Mouse (Mus musculus): Measurements from ENCODE around the gene Scfd2. TPM values are rescaled to one million over a fixed set of nuclear protein-coding genes. Genes with fewer than 3 reads are reported as not detected.

The Scfd2 gene
- polyA plus RNA-seq, 1 experiment from 2014 or later, result 15.2 TPM

GRCm38 (mm10) chr5:74285289-74285688 lies 246.3 kb downstream of the Scfd2 start:
- Histone ChIP-seq H3K4me3 (ENCODE audit: low read depth, low read length) (no peak overlapping the region), H3K27ac (replicated peaks) (no peak overlapping the region), H3K9me3 (ENCODE audit: control insufficient read depth, low read length) (no peaks in the 10 kb centered on the region), H3K4me1 (replicated peaks; ENCODE audit: control insufficient read depth, insufficient read depth) (0 out of 2 replicates have a peak, but pooled peaks cover 3% of the 10 kb centered on the region), H3K4me2 (replicated peaks; ENCODE audit: low read depth) (no peak overlapping the region), H3K9ac (ENCODE audit: low read length) (no peak overlapping the region), H3K36me3 (ENCODE audit: control insufficient read depth, insufficient read depth, low read length) (no peaks in the 10 kb centered on the region), H3K27me3 (ENCODE audit: control insufficient read depth, insufficient read depth, low read length) (no peaks in the 10 kb centered on the region)
- no peak for TF ChIP-seq CTCF (IDR thresholded peaks at IDR 0.05; ENCODE audit: low read depth)
- TF ChIP-seq EP300 (optimal IDR thresholded peaks at IDR 0.05), result no peak
- WGBS, result 59% methylated on average over 2 of the region's 2 CpGs
- DNase-seq (ENCODE audit: low spot score) (no peak), ATAC-seq (ENCODE audit: low FRiP score, low TSS enrichment) (no peak)

DNA sequence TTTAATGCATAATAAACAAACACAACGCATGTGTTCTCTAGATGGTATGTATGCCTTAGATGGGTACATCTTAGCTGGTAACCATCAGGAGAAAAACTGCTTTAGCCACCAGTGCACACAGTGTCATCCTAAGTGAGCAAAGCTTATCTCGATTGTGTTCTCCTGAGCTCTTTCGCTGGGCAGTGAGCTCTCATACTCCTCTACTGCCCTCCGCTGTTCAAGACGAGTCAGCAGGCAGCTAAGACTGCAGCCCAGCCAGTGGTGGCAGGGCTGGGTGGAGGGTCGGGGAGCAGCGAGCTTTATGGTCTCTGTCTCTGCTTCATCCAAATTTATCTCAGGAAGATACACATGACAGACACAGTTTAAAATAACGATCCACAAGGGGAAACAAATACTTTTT lies 248.0 kb downstream of the Scfd2 start:
- Histone ChIP-seq H3K4me1 (replicated peaks; ENCODE audit: control insufficient read depth, insufficient read depth) (0 out of 2 replicates have a peak, but pooled peaks cover 3% of the 10 kb centered on the region), H3K9me3 (ENCODE audit: control insufficient read depth, low read length) (no peaks in the 10 kb centered on the region), H3K27ac (replicated peaks) (no peak overlapping the region), H3K9ac (ENCODE audit: low read length) (no peak overlapping the region), H3K36me3 (ENCODE audit: control insufficient read depth, insufficient read depth, low read length) (no peaks in the 10 kb centered on the region), H3K4me2 (replicated peaks; ENCODE audit: low read depth) (no peak overlapping the region), H3K4me3 (ENCODE audit: low read depth, low read length) (no peak overlapping the region), H3K27me3 (ENCODE audit: control insufficient read depth, insufficient read depth, low read length) (no peaks in the 10 kb centered on the region)
- DNase-seq (ENCODE audit: low spot score), result no peak
- TF ChIP-seq CTCF (IDR thresholded peaks at IDR 0.05; ENCODE audit: low read depth) (peak; percentile 90), EP300 (optimal IDR thresholded peaks at IDR 0.05) (no peak)
- no peak; the same call in 1 of the 2 replicates for ATAC-seq (ENCODE audit: low FRiP score, low TSS enrichment)
- 45% methylated on average over 8 of the region's 8 CpGs for WGBS

GRCm38 (mm10) chr5:74281480-74281879 lies 250.1 kb downstream of the Scfd2 start:
- H3K4me3 ChIP-seq (ENCODE audit: low read depth, low read length), result no peak overlapping the region
- DNase-seq (ENCODE audit: low spot score) (no peak), ATAC-seq (ENCODE audit: low FRiP score, low TSS enrichment) (no peak)
- H3K4me1 ChIP-seq (replicated peaks; ENCODE audit: control insufficient read depth, insufficient read depth), result 0 out of 2 replicates have a peak, but pooled peaks cover 3% of the 10 kb centered on the region
- H3K9me3 ChIP-seq (ENCODE audit: control insufficient read depth, low read length), result no peaks in the 10 kb centered on the region
- H3K36me3 ChIP-seq (ENCODE audit: control insufficient read depth, insufficient read depth, low read length), result no peaks in the 10 kb centered on the region
- 71% methylated on average over 8 of the region's 8 CpGs for WGBS
- H3K27ac ChIP-seq (replicated peaks), result no peak overlapping the region
- no peak overlapping the region for H3K9ac ChIP-seq (ENCODE audit: low read length)
- no peak overlapping the region for H3K4me2 ChIP-seq (replicated peaks; ENCODE audit: low read depth)
- no peaks in the 10 kb centered on the region for H3K27me3 ChIP-seq (ENCODE audit: control insufficient read depth, insufficient read depth, low read length)
- TF ChIP-seq CTCF (IDR thresholded peaks at IDR 0.05; ENCODE audit: low read depth) (no peak), EP300 (optimal IDR thresholded peaks at IDR 0.05) (no peak)

DNA sequence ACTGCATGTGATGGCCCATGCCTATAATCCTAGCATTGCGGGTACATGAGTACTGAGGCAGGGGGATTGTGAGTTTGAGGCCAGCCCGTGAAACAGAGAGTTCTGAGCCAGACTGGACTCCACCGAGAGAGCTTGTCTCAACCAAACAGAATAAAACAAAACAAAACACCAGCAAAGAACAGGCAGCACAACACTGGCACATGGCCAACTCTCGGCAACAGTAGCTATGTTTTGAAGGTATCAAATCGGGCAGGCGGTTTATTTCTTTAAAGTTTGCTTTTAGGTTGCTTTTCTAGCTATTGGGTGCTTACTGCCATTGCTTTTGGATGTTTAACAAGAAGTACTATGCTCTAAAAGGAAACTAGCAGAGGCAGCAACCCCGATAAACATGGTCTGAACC lies 251.9 kb downstream of the Scfd2 start:
- DNase-seq (ENCODE audit: low spot score), result no peak
- H3K36me3 ChIP-seq (ENCODE audit: control insufficient read depth, insufficient read depth, low read length), result no peaks in the 10 kb centered on the region
- no peak overlapping the region for H3K27ac ChIP-seq (replicated peaks)
- no peak for ATAC-seq (ENCODE audit: low FRiP score, low TSS enrichment)
- no peak overlapping the region for H3K9ac ChIP-seq (ENCODE audit: low read length)
- WGBS, result 55% methylated on average over 7 of the region's 7 CpGs
- no peaks in the 10 kb centered on the region for H3K4me1 ChIP-seq (replicated peaks; ENCODE audit: control insufficient read depth, insufficient read depth)
- no peaks in the 10 kb centered on the region for H3K9me3 ChIP-seq (ENCODE audit: control insufficient read depth, low read length)
- no peak overlapping the region for H3K4me3 ChIP-seq (ENCODE audit: low read depth, low read length)
- H3K27me3 ChIP-seq (ENCODE audit: control insufficient read depth, insufficient read depth, low read length), result no peaks in the 10 kb centered on the region
- no peak overlapping the region for H3K4me2 ChIP-seq (replicated peaks; ENCODE audit: low read depth)
- TF ChIP-seq CTCF (IDR thresholded peaks at IDR 0.05; ENCODE audit: low read depth), result no peak

DNA sequence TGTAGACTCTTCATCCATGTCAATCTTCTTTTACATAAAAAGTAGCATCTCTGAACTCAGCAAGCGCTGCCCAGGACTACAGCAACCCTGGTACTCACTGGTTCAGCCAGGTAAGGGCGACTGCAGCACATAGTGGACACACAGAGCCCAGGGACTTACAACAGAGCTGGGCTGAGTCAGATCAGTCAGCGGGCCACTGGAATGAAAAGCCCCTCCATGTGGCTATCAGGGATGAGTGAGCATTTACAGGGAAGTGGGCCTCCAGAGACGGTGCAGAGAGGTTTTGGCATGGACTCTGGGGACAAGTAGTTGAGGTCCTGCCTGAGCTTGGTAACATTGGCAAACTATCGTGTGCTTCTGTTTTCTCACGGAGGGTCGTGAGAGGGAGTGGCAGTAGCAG lies 253.1 kb downstream of the Scfd2 start:
- WGBS, result 77% methylated on average over 7 of the region's 7 CpGs
- no peaks in the 10 kb centered on the region for H3K36me3 ChIP-seq (ENCODE audit: control insufficient read depth, insufficient read depth, low read length)
- H3K4me1 ChIP-seq (replicated peaks; ENCODE audit: control insufficient read depth, insufficient read depth), result no peaks in the 10 kb centered on the region
- no peak overlapping the region for H3K4me2 ChIP-seq (replicated peaks; ENCODE audit: low read depth)
- H3K27ac ChIP-seq (replicated peaks), result no peak overlapping the region
- no peak overlapping the region for H3K9ac ChIP-seq (ENCODE audit: low read length)
- H3K9me3 ChIP-seq (ENCODE audit: control insufficient read depth, low read length), result no peaks in the 10 kb centered on the region
- H3K4me3 ChIP-seq (ENCODE audit: low read depth, low read length), result no peak overlapping the region
- TF ChIP-seq CTCF (IDR thresholded peaks at IDR 0.05; ENCODE audit: low read depth), result no peak
- ATAC-seq (ENCODE audit: low FRiP score, low TSS enrichment), result no peak
- DNase-seq (ENCODE audit: low spot score), result no peak
- no peaks in the 10 kb centered on the region for H3K27me3 ChIP-seq (ENCODE audit: control insufficient read depth, insufficient read depth, low read length)

DNA sequence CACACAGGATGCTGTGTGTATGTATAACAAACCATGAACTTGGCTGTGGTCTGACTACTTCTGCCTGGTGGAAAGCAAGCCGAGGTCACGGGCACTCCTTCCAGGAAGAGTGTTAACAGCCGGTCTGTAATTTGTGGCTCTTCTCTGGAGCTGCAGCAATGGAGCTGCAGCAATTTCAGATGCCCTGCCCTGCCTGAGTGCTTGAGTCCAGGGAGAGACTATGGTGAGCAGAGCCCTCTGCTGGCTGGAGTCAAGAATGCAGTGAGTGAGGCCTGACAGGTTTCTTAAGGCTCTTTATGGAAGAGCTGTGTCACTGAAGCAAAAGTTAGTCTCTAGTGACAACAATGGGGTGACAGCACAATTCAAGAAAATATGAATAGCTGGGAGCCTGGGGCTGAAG lies 253.8 kb downstream of the Scfd2 start:
- 0 out of 2 replicates have a peak overlapping the region, but pooled peaks have one; percentile 18 for H3K27ac ChIP-seq (replicated peaks)
- ATAC-seq (ENCODE audit: low FRiP score, low TSS enrichment), result peak; percentile 78

More for the DNA sequence above, 253.8 kb downstream of the Scfd2 start:
- H3K4me2 ChIP-seq (replicated peaks; ENCODE audit: low read depth), result no peak overlapping the region
- H3K4me1 ChIP-seq (replicated peaks; ENCODE audit: control insufficient read depth, insufficient read depth), result no peaks in the 10 kb centered on the region
- no peak overlapping the region for H3K9ac ChIP-seq (ENCODE audit: low read length)
- 1% methylated on average over 3 of the region's 3 CpGs for WGBS
- no peaks in the 10 kb centered on the region for H3K36me3 ChIP-seq (ENCODE audit: control insufficient read depth, insufficient read depth, low read length)
- H3K27me3 ChIP-seq (ENCODE audit: control insufficient read depth, insufficient read depth, low read length), result no peaks in the 10 kb centered on the region
- H3K4me3 ChIP-seq (ENCODE audit: low read depth, low read length), result no peak overlapping the region
- DNase-seq (ENCODE audit: low spot score), result peak; percentile 91
- TF ChIP-seq CTCF (IDR thresholded peaks at IDR 0.05; ENCODE audit: low read depth), result peak; percentile 99
- TF ChIP-seq EP300 (optimal IDR thresholded peaks at IDR 0.05), result no peak
- H3K9me3 ChIP-seq (ENCODE audit: control insufficient read depth, low read length), result no peaks in the 10 kb centered on the region

All from stomach, postnatal 0 days (tissue).